Mouse (Mus musculus): ENCODE measurements around the gene Cntn5.

The Cntn5 gene

GRCm38 (mm10) chr9:9937444-9938436 lies 966.8 kb downstream of the Cntn5 start:
- DNase-seq (ENCODE audit: low read depth): no peak

GRCm38 (mm10) chr9:9920580-9920979 lies 984.0 kb downstream of the Cntn5 start:
- DNase-seq (ENCODE audit: low read depth): no peak

- DNase-seq (ENCODE audit: low read depth): no peak
These were observed 1005.5 kb downstream of the Cntn5 start for GRCm38 (mm10) chr9:9899070-9899469.

GRCm38 (mm10) chr9:9886210-9886609 lies 1018.4 kb downstream of the Cntn5 start:
- no peak for DNase-seq (ENCODE audit: low read depth)

- no peak for DNase-seq (ENCODE audit: low read depth)
These were observed 1021.7 kb downstream of the Cntn5 start for GRCm38 (mm10) chr9:9882779-9883383.

- no peak for DNase-seq (ENCODE audit: low read depth)
These were observed 1032.2 kb downstream of the Cntn5 start for GRCm38 (mm10) chr9:9872112-9873035.

GRCm38 (mm10) chr9:9860631-9861030 lies 1043.9 kb downstream of the Cntn5 start:
- no peak for DNase-seq (ENCODE audit: low read depth)

GRCm38 (mm10) chr9:9859323-9859722 lies 1045.3 kb downstream of the Cntn5 start:
- DNase-seq (ENCODE audit: low read depth): no peak

- DNase-seq (ENCODE audit: low read depth): no peak
These were observed 1049.8 kb downstream of the Cntn5 start for GRCm38 (mm10) chr9:9854791-9855190.

- DNase-seq (ENCODE audit: low read depth): no peak
These were observed 1074.3 kb downstream of the Cntn5 start for GRCm38 (mm10) chr9:9830231-9830630.

- DNase-seq (ENCODE audit: low read depth): no peak
These were observed 1084.6 kb downstream of the Cntn5 start for GRCm38 (mm10) chr9:9819963-9820362.

- DNase-seq (ENCODE audit: low read depth): no peak
These were observed 1087.1 kb downstream of the Cntn5 start for GRCm38 (mm10) chr9:9817477-9817876.

- DNase-seq (ENCODE audit: low read depth): no peak
These were observed 1105.0 kb downstream of the Cntn5 start for GRCm38 (mm10) chr9:9799546-9799945.

GRCm38 (mm10) chr9:9783680-9784079 lies 1120.9 kb downstream of the Cntn5 start:
- no peak for DNase-seq (ENCODE audit: low read depth)

GRCm38 (mm10) chr9:9781157-9781884 lies 1123.3 kb downstream of the Cntn5 start:
- DNase-seq (ENCODE audit: low read depth): no peak

GRCm38 (mm10) chr9:9779646-9780045 lies 1124.9 kb downstream of the Cntn5 start:
- no peak for DNase-seq (ENCODE audit: low read depth)

- DNase-seq (ENCODE audit: low read depth): no peak
These were observed 1133.8 kb downstream of the Cntn5 start for GRCm38 (mm10) chr9:9770777-9771176.

GRCm38 (mm10) chr9:9769659-9770058 lies 1134.9 kb downstream of the Cntn5 start:
- DNase-seq (ENCODE audit: low read depth): no peak

- no peak for DNase-seq (ENCODE audit: low read depth)
These were observed 1186.4 kb downstream of the Cntn5 start for GRCm38 (mm10) chr9:9718145-9718544.

- DNase-seq (ENCODE audit: low read depth): no peak
These were observed 1195.9 kb downstream of the Cntn5 start for GRCm38 (mm10) chr9:9708671-9709070.

GRCm38 (mm10) chr9:9707766-9708165 lies 1196.8 kb downstream of the Cntn5 start:
- DNase-seq (ENCODE audit: low read depth): no peak

Data from naive thymus-derived CD4-positive, alpha-beta T cell, adult 2 months (primary cell).